Mouse (Mus musculus) kidney, postnatal 25 days (tissue): ENCODE data around the gene Epsti1.

Source experiments
- DNase-seq, 2 experiments: peaks; one replicate each; pipeline ENCODE4 v3.0.0; 2021; ENCODE audit warnings: mixed read lengths in 2 of 2

The Epsti1 gene

DNA sequence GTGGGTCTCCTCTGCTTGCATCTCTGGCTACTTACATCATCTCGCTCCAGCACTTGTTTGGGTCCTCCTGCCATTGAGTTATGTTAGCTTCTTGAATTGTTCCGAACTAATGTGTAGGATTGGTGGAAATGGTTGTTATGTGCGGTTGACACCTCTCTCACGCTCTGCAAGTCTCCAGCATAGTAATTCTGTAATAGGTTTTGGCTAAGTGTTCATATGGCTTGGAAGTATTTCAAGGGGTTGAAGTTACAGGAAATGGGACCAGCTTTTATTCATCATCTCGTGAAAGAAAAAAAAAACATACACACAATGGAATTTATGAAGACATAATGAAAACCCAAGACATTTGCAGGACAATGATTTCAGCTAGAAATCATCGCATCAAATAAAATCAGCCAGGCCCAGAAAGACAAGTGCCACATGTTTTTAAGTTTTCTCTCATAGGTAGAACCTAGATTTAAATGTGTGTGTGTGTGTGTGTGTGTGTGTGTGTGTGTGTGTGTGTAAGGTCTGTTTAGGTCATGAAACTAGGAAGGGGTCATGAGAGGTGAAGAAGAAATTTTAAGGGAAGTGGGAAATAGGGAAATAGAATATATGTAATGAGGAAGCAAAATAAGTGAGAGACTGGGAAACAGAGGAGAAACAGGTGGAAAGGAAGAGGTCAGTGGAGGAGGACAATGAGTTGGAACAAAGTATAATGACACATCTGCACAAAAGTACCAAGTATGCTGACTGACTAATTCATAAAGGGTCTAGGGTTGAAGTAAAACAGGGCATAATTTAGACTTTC is 19.2 kb downstream of the Epsti1 start:
- DNase-seq = no peak

DNA sequence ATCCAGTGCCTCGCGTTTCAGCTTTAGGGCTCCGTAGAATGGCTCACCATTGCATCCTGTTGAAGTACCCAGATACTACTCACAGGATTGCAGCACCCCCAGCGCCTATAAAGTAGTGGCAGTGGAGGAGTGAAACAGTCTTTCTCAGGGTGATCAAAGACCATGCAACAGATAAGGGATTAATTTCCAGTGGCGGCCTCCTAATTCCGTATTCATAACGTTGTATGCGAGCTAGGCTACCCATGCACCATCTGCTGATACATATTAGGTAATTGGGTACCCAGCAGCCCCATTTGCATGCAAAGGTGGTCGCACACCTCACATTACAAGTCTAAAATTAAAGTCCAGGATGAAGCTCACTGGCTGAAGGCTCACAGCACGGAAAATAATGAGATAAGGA is 21.4 kb downstream of the Epsti1 start:
- DNase-seq = no peak

DNA sequence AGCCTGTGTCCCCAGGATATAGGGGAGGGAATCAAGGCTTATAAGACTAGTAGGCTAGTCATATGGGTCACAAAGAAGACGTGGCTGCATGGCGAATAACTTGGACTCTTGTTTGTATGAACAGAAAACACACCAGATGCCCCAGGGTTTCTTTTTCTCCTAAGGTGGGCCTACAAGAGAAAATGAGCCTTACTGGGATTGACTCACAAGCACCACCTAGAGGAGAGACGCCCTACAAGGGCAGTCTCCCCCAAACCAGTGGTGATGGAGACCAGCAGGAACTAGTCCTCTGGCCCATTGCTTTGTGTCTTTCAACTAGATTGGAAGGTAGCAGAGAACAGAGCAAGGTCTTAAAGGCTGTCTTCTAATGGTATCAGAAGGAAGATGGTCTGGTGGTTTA is 22.7 kb downstream of the Epsti1 start:
- peak in 1 of 2 experiments; percentile 55 for DNase-seq

DNA sequence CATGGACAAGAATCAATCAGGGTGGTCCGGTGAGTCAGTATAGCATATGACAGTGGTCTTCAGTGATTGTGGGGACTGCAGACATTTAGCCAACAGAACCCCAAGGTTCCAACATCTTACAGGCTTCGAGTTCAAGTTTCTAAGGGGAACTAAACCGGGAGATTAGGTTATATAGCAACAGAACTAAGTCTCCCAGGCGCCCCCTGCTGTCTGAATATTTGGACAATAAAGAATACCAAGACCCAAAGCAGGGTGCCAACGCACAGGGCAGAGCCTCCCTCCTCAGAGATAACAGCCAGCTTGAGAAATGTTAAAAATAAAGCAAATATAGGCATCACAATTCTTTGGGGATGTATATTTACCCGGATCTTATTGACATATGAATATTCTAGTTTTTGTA is 24.0 kb downstream of the Epsti1 start:
- DNase-seq = peak; percentile 64 to 93

DNA sequence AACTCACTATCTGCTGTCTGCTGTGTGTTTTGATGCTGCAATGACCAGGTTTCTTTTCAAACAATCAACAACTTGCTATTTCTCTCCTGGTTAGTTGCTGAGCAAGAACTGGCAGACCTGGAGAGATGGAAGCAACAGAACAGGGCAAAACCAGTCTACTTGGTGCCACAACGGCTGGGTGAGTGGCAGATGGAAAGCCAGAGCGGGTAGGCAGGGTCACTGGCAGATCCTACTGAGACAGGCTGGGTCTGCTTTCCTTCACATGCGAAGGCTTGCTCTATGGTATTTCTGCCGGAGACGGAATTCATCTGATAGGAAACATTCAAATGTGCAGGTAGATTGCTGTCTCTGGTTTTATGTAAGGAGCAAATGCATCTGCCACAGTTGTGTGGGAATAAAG is 24.6 kb downstream of the Epsti1 start:
- DNase-seq = no peak

DNA sequence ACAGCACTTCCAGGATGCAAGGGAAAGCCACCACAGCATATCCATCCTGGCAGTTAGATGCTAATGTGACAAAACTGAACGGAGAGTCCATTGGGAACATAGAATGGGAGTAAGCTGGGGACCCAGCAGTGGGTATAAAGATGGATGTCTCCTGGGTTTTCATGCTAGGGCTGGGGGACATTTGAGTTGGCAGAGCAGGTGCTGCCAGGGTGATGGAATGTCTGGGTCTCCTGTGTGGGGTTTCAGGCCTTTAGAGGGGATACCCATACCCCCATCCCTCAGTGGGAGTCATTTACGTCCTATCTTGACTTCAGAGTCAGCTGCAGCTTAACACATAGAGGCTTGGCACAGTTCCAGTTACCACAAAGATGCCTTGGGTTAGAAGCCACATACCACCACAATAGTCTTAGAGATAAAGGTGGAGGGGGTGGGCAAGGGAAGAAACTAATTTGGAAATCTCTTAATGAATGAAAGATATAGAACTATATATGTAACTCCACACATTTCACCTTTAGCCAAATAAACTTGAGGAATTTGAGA is 25.2 kb downstream of the Epsti1 start:
- no peak for DNase-seq

DNA sequence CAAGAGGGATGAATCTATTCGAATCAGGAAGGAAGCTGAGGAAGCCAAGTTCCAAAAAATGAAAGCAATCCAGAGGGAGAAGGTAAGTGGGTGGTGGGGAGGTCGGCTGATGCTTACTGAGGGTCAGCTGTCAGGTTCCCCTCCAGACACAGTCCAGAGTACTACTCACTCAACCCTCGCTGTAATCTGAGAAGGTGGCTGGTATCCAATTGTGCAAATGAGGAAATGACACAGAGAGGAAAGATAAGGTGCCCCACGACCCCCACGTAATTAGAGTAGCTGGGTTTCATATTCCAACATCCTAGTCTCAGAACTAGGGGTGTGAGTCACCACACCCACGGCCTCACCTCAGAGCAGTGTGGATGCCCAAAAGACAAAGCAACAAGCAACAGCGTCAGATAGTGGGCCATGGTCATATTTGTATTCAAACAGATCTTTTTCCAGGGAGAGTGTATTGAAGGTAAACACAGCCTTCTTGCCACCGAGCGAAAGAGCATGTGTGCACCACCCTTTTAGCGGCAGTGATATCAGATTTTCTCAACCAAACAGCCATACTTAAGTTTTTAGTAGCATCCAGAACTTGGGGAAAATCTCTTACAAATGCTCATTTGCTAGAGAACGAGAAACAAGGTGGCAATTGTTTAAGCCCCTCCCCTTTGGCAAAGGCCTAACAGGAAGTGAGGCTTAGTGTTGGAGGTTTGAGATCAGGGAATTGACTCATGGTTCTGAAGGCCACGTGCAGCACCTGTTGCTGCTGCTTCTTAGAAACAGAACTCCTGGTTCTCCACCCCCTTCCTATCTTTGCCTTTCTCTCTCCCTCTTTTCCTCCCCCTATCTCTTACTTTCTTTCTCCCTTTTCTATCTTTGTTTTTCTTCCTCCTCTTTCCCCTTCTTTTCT is 28.4 kb downstream of the Epsti1 start:
- no peak for DNase-seq

DNA sequence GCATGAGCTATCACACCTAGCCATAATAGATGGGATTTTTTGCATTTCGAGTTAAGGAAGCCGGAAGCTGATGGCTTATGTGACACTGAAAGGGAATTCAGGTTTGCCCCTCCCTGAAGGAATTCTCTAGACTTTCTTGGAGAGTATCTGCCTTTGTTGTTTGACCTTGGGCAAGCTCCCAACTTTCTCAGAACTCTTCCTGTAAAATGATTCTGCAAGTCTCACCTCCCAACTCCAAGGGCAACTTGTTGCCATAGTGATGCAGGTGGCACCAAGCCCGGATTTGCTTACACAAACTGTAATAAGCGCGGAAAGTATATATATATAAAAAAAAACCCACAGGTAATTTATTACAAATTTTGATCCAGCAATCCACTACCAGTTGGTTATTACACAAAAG is 29.2 kb downstream of the Epsti1 start:
- peak; percentile 81 to 83 for DNase-seq

DNA sequence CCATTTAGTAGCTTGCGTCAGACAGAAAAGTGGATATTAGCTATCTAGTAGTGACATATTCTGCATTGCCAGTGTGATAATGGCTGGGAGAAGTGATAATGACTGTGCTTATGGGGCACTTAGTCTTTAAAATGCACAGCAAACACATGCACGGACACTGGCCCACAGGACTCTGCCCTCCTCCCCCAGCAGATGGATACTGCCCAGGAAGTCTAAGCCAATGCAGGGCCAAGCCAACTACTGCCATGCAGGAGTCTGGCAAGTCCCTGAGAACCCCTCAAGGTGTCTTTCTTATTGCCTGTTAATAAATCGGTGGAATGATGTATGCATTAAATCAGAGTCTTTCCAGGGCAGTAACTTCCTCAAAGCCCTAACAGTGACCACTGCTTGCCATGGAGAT is 30.4 kb downstream of the Epsti1 start:
- no peak for DNase-seq

DNA sequence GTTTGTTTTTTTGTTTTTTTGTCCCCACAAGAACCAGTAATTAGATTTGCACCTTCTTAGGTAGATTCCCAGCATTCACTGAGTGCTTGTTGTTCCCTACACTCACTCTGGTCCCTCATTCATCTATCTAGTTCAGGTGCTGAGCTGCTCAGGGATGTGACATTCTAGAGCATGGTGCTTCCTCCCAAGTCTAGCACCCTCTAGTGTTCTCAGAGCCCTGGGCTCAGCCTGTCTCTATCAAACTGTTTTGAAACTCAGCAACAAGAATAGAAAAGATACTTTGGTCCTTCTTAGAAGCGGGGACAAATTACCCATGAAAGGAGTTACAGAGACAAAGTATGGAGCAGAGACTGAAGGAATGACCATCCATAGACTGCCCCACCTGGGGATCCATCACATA is 37.1 kb downstream of the Epsti1 start:
- no peak for DNase-seq

DNA sequence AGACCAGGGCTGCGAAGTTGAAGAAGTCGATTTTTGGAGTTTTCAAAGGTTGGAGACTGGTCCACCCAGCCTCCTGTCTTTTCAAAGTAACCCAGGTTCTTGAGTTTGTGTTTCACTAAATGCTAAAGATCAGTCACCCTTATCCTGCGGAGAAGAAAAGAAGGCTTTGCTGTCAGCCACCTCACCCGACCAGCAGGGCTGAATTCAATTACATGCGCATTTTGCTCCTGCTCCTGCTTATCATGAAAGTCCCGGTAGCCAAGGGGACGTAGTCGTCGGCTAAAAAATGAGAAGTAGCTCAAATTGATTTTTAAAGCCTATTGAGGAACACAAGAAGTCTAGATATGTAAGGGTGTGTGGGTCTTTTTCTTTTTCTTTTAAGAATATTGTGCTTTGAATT is 38.2 kb downstream of the Epsti1 start:
- DNase-seq = no peak

DNA sequence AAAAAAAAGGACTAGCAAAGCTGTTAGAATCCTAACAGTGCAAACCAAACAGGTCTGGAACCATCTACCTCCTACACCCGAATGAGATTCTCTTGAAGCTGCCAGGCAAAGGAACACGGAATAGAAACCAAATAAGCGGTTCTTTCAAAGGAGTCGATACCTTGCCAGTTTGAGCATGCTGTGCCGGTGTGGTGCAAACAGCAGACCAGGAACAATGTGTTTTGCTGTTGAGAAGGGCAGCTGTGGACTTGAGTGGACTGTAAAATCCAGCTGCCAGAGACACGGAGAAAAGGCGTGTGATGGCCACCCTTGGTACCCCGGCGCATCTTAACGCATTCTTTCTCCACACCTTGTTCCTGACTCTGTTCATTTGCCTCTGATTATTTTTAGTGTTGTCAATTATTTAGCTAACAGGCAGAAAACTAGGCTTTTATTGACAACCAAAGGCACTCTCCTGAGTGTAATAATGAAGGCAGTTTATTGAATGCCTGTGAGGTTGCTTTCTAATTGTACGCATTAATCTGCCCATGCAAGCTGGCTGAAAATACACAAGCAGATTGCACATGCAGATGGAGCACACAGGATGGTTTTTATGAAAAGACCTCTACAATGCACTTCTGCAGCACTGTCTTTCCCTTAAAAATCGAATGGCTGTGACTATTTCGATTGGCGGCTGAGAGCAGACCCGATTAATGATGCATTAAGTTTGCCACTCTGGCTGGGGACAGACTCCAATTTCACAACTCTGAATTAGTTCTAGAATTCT is 38.9 kb downstream of the Epsti1 start:
- DNase-seq = no peak

DNA sequence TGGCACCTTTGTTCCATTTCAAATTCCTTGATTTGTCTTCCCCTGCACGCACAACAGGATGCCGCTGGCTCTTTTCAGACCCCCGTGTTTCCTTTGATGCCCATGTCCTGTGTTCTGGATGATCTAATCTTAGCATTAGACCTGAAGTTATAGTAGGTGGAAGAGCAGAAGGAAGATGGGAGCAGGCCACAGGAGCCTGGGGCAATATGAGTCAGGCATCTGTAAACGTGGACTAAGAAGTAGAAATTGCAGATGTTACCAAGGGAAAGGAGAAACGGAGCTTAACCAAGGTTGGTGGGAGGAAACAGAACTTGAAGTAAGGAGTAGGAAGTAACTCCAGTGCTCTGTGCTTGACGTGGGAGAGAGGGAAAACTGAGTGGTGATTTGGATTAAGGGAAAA is 57.7 kb downstream of the Epsti1 start:
- no peak for DNase-seq

DNA sequence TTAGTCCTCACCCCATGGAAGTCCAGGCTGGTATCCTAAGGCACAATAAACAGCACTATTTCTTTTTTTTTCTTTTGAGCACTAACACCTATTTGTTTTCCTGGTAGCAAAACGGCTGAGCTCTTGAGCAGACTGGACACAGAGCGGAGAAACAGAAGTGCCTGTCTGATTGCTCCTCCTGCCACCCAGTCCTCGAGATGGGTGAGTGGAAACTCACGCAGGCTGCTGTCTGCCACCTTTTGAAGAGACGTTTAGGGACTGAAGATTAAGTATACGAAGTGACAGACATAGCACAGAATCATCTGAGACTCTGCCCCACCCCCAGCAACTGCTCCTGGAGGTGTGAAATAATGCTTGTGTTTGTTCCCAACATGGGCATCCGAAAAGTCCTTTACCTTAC is 59.5 kb downstream of the Epsti1 start:
- DNase-seq = no peak

DNA sequence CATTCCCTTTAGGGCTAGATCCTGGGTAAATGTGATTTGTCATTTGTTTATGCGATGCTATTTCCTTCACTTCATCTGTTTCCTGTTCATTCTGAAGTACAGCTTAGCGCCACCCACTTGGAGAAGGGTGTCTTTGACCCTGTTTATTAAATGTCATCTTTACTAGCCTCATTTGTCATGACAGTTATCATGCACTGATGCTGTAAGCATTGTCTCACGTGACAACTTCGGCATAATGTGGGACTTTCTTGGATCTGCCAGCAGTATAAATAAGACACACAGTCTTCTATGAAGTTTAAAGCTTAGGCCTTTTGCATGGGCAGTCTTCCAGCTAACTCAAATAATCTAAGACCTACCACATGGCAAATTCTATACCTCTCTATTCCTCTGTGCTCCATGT is 67.3 kb downstream of the Epsti1 start:
- DNase-seq = no peak

DNA sequence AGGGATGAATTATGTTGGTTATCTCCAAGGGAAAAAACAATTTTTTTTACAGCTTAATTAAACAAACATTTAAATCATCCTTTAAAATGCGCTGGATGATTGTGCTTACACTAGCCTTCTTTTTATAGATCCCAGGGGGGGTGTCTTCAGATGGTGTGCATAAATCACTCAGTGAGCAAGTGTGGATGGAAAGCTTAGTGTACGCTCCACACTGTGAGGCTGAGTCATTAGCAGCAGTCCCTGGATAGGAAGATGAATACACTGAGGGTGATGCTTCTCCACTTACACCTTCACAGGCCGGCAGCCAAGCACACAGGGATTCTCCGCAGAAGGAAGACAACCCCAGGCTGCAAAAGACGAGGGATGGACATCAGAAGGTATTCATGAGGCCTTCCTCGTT is 70.2 kb downstream of the Epsti1 start:
- DNase-seq = no peak

DNA sequence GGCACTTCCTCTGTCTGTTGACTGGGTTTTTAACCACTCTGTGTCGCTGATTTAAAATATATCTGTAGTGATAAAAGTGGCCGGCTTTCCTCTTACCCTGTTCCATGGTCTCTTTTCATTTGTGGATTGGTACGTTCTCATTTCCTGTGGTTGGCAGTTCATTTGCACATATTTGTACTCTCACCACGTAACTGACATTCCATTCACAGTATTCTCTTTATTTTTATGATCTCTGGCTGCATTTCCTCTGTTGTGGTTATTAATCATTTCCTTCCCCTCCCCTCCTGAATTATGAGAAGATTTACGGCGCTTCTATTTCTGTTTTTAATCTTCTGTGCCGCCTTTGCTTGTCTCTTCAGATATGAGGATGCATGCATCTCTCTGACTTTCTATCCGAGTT is 71.7 kb downstream of the Epsti1 start:
- no peak for DNase-seq

DNA sequence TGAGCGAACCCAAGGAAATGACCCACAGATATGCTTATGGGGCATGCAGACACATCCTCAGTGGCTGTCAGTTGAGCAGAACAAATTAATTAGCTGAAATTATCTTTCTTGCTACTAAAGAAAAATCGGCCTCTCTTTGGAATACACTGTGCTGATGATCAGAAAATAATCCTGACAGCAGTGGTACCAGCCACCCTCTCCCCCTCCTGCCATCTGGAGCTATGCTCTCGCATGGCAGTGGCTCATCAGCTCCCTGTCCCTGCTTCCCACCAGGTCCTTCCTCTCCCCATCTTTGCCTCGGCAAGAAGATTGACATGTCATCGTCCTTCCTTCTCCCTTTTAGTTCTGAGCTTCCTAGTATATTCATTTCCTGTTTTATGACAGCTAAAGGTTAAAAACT is 77.5 kb downstream of the Epsti1 start:
- no peak for DNase-seq

DNA sequence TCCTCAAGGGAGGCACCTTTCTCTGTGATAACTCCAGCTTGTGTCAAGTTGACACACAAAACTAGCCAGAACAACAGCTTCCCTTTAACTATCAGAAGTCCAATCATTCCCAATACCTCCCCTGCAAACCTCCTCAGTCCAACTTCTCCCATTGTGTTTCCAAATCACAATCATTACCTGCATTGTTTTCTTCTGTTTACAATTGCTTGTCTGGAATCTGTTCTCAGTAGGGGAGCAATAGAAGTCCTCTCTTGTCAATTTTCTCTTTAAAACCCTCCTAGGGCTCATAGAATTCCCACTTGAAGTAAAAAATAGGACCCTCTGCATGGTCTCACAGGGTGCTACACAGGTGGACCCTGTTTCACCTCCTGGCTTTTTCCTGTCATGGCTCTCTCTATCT is 93.7 kb downstream of the Epsti1 start:
- no peak for DNase-seq

DNA sequence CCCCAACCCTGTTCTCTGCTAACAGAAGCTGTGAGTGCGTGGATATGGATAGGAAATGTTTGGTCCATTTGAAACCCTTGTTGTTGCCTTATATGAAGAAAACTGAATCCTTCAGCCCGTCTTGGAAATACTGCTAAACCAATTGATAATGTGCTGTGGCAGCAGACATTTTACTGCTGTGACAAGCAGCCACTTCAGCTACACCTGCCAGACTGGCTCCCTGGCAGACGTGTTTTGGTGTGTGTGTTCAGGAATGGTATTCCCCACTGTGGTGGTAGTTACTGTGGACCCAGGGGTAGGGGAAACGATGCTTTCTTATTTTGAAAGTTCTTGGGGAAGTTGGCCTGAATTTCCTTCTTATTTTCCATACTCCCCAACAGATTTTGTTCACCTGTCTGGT is 100.4 kb downstream of the Epsti1 start:
- DNase-seq = no peak

DNA sequence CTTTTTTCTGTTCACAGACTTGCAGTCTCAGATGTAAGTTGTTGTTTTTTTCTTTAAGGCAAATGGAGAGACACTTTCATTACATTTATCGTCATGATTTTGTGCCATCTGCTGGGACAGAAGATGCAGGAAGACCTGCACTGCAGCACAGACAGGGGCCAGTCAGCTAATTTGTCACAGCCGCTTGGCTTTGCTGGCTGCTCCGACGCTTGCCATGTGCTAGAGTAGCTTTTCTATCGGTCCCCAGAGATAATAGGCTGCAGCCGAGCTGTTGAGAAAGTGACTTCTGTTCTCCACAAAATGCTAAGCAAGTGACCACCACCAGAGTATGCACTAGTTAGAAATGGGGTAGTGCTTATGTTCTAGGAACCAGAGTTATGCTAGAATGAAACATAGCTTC is 104.0 kb downstream of the Epsti1 start:
- no peak for DNase-seq

DNA sequence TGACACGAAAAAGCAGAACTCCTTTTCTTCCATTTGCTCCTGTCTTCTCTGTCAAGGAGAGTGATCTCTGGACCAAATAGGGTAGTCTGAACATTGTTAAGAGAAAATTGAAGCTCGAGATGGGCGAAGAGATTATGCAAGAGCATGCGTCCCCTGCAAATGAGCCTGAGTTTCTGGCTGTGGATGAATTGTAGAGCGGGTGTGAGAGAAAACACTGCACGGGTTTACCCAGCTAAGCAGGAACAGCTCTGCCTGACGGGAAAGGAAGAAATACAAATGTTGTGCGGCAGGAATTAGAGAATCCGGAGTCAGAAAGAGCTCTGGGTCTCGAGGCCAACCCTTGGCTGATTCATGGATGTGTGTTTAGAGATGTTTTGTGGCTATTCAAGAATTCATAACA is 107.8 kb downstream of the Epsti1 start:
- no peak for DNase-seq
